Mouse (Mus musculus) kidney, postnatal 14 days (tissue): Measurements from ENCODE around the gene Lsg1.

Experiments used
- DNase-seq: peaks from one replicate; pipeline ENCODE4 v3.0.0; 2022; ENCODE audit warnings: mixed read lengths

Lsg1 gene

DNA sequence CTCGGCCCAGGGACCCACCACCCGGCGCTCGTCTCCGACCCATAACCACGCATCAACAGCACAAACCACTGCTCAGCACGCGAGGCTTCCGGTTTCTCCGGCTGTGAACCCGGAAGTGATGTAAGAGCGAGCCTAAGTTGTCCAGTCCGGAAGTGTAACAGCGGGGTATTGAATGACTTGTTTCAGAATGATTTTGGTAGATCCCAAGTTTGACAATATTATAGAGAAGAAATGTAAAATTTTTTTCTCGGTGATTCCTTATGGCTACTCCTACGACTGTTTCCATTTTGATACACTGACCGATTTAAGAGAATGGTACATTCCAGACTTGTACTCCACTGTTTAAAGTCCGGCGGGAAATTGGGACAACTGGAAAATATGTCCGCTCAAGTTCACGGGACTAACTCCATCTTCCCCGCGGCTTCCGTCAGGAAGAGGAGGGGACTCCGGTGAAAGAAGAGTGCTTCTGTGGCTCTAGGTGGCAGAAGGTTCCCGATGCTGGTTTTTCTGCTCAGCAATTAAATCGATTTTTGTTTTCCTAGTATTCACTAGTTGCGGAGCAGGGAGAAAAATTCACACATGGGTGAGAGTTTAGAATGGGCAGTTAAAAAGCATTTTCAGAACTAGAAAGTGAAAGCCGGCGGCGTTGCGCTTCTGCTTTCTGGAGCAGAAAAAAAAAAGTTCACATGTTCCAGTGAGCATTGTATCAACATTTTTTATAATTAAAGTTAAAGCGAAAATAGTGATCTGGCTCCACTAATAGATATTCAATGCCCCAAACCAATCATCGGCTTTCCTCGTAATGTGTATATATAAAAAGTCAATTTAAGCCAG is at the start of gene Lsg1:
Lsg1 (minus strand) TSS at position 99 of the 834 bp plus-strand sequence.
- peak; percentile 91 for DNase-seq

DNA sequence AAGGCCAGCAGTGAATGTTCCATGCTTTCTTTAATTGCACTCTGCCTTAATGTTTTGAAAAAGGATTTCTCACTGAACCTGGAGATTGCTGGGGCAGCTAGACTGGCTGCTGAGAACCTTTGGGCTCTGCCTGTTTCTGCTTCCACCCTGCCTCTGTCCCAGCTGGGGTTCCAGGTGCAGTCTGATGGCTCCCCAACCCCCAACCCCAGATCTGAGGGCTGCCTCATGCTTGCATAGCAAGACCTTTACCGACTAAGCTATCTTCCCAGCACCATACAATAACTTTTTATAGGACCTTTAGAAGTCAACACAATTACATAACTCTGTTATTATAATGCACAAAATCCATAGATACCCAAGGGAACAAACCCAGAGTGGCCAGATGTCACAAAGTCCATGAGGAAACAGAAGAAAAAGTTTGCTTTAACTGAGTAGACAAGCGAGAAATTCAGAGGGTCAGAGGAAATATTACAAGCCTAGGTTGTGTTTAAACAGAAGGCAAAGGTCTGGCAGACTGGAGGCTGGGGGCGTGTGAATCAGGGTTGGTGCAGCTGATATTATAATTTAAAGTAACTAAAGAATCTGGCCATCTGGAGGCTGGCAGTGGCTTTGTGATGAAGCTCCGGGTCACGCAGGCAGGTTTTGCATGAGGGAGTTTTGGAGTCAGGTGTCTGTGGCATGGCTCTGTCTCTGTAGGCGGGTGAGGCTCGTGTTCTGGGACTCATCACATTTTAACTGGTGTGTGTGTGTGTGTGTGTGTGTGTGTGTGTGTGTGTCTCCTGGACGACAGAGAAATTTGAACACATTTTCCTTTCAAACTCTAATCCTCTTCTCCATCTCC is 46.7 kb upstream of the Lsg1 start:
- DNase-seq: no peak

DNA sequence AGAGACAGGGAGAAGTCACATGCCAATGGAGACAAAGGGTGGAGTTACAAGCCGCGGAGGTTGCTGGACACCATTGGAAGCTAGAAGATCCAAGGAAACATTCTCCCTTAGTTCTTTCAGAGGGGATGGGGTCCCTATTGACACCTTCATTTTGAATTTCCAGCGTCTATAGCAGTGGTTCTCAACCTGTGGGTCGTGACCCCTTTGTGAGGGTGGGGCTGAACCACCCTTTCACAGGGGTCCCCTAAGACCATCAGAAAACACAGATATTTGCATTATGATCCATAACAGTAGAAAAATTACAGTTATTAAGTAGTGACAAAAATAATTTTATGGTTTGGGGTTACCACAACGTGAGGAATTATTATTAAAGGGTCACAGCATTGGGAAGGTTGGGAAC is 42.1 kb upstream of the Lsg1 start:
- DNase-seq: no peak

DNA sequence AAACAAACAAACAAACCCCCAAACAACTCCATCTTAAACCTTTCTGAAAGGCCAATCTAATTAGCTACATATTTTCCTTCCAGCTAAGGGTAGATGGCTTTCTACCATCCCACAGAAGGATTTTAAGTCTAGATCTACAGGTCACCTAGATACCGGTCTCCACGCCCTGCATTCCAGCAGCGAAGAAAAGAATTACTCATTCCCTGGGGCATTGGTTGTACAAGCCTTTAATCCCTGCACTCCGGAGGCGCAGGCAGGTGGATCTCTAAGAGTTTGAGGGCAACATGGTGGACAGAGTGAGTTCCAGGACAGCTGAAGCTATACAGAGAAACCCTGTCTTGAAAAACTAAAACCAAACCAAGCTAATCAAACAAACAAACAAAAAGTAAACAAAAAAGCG is 41.0 kb upstream of the Lsg1 start:
- DNase-seq: no peak

DNA sequence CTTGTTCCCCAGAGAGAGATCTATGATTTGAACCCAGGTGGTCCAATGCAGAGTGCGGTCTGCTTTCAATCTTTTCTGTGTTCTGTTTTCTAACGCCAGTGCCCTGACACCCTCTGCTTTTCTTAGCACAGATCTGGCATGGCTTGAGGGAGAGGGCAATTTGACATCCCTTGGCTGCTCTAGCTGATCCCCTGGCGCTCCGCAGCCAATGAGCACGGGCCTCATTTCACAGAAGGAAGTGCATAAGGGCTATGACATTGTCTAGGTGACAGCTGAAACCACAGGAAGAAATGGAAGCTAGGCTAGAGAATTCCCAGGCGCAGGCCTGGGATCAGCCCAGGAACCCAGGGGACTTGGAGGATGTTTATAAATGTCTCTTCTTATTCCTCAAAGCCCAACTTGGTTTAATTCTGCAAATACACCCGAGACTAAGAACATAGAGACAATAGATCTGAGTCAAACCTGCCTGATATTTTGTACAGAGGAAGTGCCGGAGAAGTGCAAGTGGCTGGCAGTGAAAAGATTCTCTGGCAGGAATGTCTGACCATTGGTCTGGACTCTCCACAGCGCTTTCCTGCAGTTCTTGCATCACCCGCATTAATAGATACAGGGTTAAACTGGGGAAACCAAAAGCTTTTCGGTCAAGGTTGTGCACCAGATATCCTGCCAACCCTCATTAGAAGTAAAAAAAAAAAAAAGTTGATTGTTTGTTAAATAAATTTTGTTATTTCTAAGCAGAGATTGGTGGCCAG is 40.4 kb upstream of the Lsg1 start:
- peak; percentile 50 for DNase-seq

DNA sequence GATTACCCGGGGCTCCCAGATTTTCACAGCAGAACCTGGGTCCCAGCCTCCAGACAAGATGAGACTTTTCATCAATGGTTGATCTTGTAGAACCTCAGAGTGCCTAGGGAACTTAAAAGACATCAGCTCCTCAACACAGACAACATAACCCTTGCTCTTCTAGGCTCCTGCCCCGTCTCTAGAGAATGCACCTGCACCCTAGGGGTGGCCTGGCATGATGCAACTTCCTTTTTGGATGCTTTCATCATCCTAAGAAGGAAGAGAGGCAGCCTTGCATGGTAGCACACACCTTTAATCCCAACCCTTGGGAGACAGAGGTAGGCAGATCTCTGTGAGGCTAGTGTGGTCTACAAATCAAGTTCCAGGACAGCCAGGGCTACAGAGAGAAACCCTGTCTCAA is 37.2 kb upstream of the Lsg1 start:
- no peak for DNase-seq

DNA sequence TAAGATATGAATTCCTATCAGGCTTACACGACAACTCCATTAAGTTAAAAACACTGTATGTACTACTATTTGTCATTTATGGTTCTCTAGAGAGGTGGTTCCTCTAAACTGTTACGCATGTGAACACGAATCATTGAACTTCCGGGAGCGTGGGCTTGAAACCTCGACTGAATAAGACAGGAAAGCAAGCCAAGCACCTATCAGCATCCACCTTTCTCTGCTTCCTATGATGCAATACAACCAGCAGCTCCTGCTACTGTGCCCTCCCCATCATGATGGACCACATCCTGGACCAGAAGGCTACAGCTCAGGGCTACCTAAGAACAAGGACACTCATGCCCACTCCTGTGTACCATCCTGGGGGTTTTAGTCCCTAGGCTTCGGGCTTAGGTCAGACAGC is 36.3 kb upstream of the Lsg1 start:
- DNase-seq: no peak

DNA sequence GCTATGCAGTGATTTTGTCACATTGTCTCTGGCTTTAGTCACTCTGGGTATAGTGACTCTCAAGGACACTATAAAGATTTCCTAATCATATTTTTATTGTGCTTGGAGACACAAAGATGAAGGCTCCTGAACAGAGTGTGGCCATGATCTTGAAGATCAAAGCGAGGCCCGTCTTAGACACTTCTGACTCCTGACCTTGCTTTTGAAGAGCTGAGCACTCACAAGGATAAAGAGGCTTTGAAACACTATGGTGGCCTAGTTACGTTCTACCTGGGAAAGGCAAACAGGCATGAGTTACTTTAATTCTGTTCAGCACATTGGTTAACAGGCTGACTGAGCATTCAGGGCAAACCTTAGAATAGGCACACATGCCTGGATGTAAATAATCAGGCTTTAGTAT is 28.9 kb upstream of the Lsg1 start:
- no peak for DNase-seq

DNA sequence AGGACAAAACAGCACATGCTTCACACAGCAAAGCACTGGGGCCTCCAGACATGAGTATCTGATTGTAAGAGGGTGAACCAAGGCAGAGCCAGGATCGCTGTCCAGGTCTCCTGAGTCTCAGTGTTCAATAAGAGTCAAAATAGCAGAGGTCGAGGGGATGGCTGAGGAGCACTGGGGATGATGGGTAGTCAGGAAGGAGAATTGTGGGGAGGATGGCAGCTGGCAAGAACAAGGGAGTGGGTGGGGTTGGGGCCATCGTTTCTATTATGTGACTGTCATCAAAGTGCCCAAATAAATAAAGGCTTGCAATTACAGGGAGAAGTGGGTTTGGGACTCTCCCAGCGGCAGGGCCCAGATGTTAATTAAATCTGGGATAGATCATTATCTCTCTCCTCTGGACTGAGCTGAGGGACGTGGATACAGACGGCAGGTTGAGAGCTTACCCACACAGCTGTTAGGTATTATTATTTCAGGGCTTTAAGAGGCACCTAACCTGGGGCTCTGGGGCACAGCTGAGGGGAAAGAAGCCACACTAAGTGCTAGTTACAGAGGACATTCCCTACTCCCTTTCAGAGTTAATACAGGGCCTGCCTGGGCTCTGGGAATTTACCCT is 27.4 kb upstream of the Lsg1 start:
- DNase-seq: no peak

DNA sequence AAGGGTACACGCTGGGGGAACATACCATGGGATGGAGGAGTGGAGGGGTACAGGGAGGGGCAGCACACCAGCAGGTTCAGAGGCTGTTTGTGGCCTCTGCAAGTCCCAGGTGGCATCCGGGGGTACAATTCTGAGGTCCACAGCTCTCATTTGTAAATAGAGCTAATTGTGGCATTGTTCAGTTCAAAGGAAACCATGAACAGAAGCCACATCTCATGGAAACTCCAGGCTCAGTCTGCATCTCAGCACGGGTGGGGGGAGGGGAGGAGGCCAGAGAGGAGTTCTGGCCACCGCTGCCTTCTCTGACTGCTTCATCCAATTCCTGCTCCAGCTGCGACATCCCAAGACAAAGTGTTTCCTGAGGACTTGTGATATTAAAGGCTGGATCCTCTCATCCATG is 26.7 kb upstream of the Lsg1 start:
- DNase-seq: no peak

DNA sequence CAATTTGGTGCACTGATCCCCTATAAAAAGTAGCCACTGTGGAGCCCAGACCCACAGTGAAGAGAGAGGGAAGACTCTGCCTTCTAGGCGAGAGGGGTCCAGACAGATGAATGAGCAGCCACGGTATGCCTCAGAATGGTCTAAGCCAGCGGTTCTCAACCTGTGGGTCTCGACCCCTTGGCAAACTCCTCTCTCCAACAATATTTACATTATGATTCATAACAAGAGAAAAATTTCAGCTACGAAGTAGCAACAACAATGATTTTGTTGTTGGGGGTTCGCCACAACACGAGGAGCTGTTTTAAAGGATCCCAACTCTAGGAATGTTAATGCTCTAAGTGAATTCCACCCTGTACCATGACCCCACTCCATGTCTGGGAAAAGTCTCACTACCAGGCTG is 25.7 kb upstream of the Lsg1 start:
- DNase-seq: no peak

DNA sequence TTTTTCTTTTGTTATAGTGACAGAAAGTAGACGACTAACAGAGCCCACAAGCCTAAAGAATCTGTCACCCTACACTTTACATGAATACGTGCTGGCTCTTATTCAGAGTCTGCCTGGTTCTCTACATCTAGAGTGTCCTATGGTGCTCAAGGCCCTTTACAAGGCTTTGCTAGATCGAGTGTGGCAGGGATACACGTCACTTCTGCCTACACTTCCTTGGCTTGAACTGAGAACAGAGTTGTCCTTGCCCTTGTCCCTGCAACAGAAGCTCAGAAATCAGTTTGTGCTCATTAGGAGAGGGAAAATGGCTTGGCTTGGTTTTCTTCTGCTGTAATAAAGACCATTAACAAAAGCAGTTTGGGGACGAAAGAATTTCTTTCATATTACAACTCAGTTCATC is 23.9 kb upstream of the Lsg1 start:
- no peak for DNase-seq

DNA sequence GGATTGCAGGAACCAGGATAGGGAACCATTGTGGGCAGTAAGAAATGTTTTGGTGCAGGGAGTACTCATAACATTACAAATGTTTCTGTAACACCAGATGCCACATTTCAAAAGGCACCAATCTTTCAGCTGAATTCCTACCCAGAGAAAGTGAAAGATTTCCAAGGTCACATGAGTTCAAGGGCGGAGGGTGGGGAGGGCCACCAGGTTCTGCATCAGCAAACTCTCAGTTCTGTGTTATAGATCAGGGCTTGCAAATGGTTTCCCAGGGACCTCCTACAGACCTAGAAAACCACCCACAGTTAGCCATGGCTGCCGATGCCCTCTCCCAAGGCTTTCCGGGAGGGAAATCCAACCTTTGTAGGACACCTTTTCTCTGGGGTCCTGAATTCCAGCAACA is 20.5 kb upstream of the Lsg1 start:
- DNase-seq: no peak

DNA sequence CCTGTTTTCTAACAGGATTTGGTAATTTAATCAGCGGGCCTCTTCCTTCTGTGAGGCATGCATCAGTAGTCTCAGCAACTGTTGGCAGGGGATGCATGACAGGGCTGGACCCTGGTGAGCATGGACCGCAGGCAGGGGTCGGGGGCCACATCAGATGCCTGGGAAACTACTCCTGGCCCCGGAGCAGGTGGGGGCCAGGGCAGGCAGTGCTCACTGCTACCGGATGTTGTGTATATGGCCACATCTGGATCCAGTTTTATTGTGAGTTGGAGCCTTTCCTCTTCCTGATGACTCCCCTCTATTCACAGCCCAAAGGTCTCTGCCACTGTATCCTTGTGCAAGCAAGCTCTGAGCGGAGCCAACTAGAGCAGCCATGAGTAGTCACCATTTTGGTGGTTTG is 18.1 kb upstream of the Lsg1 start:
- DNase-seq: no peak

DNA sequence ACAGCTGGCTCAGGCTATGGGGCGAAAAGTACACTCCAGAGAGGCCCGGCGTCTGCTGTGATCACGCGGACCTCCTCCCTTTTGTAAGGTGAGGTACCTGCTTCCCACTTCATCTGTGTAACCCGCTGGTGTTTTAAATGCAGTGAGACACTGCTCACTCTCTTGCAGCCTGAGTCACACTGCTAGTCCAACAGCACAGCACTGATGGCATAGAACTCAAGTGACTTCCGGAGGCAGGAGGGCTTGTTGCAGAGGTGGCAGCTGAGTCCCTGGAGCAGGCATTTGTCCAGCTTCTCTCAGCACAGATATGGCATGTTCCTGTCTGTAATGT is 17.4 kb upstream of the Lsg1 start:
- DNase-seq: no peak

DNA sequence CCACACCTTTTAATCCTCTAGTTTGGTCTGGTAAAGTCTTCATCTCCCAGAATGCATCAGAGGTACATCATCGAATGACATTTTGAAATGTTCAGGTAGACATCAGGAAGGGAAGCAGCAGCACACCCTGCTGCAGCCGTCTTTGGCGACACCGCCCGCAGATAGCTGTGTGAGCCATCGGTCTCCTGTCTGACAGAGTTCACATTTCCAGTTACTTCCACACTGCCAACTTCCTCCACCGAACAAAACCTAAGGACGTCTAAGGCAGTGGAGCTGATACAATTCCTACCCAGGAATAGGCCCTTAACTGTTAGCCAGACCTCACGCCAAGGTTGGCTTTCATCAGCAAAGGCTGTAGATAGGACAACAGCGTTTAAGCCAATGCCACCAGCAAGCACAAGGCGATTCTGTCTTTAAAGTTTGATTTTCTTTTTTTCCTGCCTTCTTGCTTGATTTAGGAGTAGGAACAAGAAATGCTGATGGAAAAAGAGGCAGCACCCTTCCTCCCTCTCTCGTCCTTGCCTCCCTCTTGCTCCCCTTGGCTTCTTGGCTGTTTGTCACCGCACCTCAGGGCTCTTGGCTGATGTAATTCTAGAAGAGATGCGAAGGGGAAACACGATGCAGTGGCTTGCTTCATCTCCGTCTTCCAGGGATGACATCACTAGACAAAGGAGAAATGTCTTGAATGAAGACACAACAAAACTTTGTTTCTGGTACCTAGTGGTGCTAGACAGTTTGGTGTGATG is 16.8 kb upstream of the Lsg1 start:
- no peak for DNase-seq

DNA sequence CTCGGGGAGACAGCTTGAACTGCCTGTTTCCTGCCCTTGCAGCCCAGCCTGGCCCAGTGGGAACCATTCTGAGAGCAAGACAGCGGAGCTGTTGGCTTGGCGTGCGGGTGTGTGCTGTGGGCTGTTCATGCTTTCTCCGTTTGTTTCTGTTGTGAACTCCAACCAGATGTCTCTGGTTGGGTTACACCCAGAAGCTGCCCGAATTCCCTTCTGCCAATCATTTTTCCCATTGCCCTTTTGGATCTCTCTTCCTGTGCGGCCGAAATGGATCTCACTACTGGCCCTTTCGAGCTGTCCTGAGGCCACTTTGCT is 16.1 kb upstream of the Lsg1 start:
- peak; percentile 36 for DNase-seq

DNA sequence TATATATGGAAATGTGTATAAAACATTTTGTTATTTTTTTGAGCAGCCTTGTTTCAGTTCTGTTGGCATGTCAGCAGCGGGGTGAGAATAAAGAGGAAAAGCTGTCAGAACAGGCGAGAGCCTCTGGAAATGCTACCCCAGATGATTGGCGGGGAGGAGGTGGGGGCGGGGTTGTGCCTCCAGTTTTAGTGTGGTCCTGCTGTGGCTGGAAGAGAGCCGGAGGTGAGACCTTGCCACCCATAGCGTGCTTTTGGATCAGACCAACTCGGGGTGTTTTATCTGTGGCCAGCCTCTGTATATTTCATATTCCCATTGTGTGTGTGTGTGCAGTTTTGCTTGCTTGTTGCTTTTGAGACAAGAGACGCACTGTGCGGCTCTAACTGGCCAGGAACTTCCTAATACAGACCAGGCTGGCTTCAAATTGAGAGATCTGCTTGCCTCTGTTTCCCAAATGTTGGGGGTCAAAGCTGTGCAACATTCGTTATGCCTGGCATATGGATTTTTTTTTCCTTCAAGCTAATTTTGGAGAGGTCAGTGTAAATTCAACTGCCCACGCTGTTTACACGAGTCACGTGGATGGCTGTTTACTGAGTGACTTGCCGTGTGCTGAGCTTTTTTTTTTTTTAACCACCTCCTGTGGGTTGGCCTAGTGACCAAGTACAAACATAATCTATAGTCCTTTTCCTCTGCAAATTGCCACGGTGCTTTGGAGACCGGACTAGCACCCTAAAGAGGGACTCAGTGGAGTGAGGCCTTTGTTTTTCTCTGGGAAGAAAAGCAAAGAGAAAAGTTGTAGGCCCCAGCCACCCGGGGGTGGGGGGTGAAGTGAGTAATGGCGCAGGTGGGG is 15.5 kb upstream of the Lsg1 start:
- peak; percentile 23 for DNase-seq

DNA sequence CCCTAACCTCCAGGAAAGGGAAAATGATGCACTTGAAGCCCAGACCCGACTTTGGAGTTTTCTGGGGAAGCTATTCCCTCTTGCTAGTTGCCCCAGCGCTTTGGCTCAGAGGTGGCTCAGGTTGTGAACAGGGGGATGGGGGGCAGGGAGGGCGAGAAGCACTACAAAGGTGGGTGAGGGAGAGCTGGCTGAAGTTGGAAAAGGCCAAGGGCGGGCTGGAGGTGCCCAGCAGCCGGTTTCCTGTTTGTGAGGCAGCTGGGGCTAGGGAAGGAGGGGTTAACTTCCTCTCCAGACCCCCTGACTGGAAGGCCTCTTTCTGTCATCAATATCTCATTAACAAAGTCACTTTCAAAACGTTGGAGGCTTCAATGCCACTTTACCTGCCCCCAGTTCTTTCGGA is 14.6 kb upstream of the Lsg1 start:
- DNase-seq: peak; percentile 44

DNA sequence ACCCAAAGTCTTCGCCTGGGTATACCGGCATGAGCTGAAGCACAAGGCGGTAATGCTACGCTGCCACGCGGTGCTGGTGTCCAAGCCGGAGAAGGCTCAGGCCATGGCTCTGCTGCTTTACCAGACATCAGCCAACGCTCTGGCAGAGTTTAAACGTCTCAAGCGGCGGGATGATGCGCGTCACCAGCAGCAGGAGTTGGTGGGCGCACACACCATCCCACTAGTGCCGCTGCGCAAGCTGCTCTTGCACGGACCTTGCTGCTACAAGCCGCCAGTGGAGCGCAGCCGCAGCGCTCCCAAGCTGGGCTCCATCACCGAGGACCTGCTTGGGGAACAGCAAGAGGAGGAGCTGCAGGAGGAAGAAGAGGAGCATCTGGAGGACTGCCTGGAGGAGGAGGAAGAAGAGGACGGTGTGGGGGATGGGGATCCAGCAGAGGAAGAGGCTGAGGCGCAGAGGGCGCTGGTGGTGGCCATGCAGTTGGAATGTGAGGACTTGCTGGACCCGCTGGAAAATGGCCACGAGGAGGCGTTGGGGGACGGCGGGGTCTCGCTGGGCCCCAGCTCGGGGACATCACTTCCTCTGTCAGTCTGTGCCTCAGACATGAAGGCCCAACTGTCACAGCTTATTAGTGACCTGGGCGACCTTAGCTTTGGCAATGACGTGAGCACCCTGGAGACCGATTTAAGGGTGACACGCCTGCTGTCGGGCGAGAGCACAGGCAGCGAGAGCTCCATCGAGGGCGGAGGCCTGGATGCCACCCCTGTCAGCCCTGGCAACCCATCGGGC is 13.8 kb upstream of the Lsg1 start:
- peak; percentile 79 for DNase-seq
